Mouse (Mus musculus) ES-E14 (cell line): ENCODE data around the gene Ints5. TPM values are rescaled to one million over a fixed set of nuclear protein-coding genes. Genes with fewer than 3 reads are reported as not detected.

ENCODE experiments used
- DNase-seq: peaks from one replicate; pipeline ENCODE4 v3.0.0-alpha.2; 2013; ENCODE audit warnings: low read depth, low spot score
- H3K27ac ChIP-seq: 2 replicates; pipeline ENCODE4 v1.5.1; 2012; ENCODE audit warnings: low read depth, mild to moderate bottlenecking, low read length, moderate library complexity, mixed read lengths; ENCODE audit not compliant: poor library complexity, insufficient read depth, severe bottlenecking
- H3K36me3 ChIP-seq: 2 replicates; pipeline ENCODE4 v1.6.1; 2012; ENCODE audit warnings: mild to moderate bottlenecking, low read length, moderate library complexity, mixed read lengths; ENCODE audit not compliant: control insufficient read depth, poor library complexity, insufficient read depth, severe bottlenecking
- H3K4me1 ChIP-seq, 2 experiments: fragments of 150-350 bp in 1 of 2; sonication (generic) in 1 of 2; 2 replicates each; pipeline ENCODE4 v1.6.1; 2012; ENCODE audit warnings: low read length in 2 of 2, mild to moderate bottlenecking in 1 of 2, mixed read lengths in 1 of 2; ENCODE audit not compliant: control insufficient read depth in 2 of 2, insufficient read depth in 2 of 2, poor library complexity in 1 of 2
- H3K4me3 ChIP-seq, 2 experiments: fragments of 150-350 bp in 1 of 2; sonication (generic) in 1 of 2; 2 replicates each; pipeline ENCODE4 v1.5.1; 2012; ENCODE audit warnings: low read length in 2 of 2, low read depth in 1 of 2, mild to moderate bottlenecking in 1 of 2, mixed read lengths in 1 of 2; ENCODE audit not compliant: insufficient read depth in 1 of 2, poor library complexity in 1 of 2, severe bottlenecking in 1 of 2
- H3K9ac ChIP-seq: 2 replicates; pipeline ENCODE4 v1.6.1; 2012; ENCODE audit warnings: low read depth, mild to moderate bottlenecking, low read length, mixed read lengths; ENCODE audit not compliant: poor library complexity, insufficient read depth, severe bottlenecking
- H3K9me3 ChIP-seq: fragments of 150-350 bp; sonication (generic); 2 replicates; pipeline ENCODE4 v1.6.1; 2012; ENCODE audit warnings: low read depth, mild to moderate bottlenecking, low read length; ENCODE audit not compliant: control insufficient read depth, insufficient read depth
- CHD2 ChIP-seq: IDR thresholded peaks from 2 replicates; pipeline ENCODE4 v1.6.1; 2014; ENCODE audit warnings: mild to moderate bottlenecking, low read depth, low read length, inconsistent platforms
- HCFC1 ChIP-seq: IDR thresholded peaks from 2 replicates; pipeline ENCODE4 v1.6.1; 2012; ENCODE audit warnings: low read length, inconsistent platforms, borderline replicate concordance; ENCODE audit not compliant: insufficient read depth
- MAFK ChIP-seq: IDR thresholded peaks from 2 replicates; pipeline ENCODE4 v1.6.1; 2014; ENCODE audit warnings: mild to moderate bottlenecking, low read depth, low read length, inconsistent platforms; ENCODE audit not compliant: insufficient read depth
- ZC3H11A ChIP-seq: IDR thresholded peaks from 2 replicates; pipeline ENCODE4 v1.6.1; 2012; ENCODE audit warnings: low read depth, mild to moderate bottlenecking, inconsistent platforms, low read length, borderline replicate concordance
- ZNF384 ChIP-seq: IDR thresholded peaks from 2 replicates; pipeline ENCODE4 v1.6.1; 2012; ENCODE audit warnings: low read depth, low read length, inconsistent platforms
- in situ Hi-C, 2 experiments: fragments of 600-800 bp; cut with MboI; formaldehyde crosslinking; loops; one replicate each; pipeline ENCODE4 v1.15.1; 2025; ENCODE audit warnings: low sequenced_read_pairs in 2 of 2, inconsistent platforms in 1 of 2; ENCODE audit not compliant: unreplicated experiment in 2 of 2
- total RNA-seq: library from RNA; depleted of rRNA; stranded (reverse); fragments of 300-350 nt; gene quantifications from 2 replicates; pipeline ENCODE4 v1.2.3, GENCODE M21; 2012

The Ints5 gene
- total RNA-seq, 1 experiment = 59.3 TPM

DNA sequence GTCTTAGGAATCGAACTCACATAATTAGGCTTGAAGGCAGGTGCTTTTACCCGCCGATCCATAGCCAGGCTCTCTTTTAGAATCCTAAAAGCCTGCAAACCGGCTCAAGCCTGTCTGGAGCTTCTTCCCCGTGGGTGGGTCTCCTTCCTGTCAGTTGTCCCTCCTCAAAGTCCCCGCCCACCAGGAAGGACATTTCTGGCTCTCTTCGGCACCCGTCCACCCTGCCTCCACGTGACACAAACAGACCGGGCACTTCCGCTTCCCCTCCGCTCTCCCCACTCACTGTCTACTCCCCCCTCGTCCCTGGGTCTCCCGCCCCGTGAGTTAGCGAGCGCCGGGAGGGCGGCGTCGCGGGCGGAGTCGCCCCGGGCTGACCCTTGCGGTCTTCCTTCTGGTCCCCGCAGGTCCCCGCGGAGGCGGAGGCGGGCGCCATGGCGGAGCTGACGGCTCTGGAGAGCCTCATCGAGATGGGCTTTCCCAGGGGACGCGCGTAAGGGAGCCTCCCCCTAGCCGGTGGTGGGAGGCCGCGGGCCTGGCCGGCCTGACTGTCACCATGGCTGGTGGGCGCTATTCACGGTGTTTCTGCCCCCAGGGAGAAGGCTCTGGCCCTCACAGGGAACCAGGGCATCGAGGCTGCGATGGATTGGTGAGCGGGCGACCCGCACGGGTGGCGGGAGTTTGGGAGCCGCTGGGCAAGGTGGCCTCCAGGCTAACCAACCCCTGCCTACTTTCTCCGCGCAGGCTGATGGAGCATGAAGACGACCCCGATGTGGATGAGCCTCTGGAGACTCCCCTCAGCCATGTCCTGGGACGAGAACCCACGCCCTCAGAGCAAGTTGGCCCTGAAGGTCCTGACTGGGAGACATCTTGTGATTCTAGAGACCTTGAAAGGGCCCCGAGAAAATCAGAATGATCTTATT lies 21.3 kb upstream of the Ints5 start, which contains the start of gene Ubxn1:
TSS of gene Ubxn1 (plus strand) at position 230 of the 920 bp plus-strand sequence.
- Histone ChIP-seq H3K9me3 (no peaks in the 10 kb centered on the region), H3K4me1 (no peaks in the 10 kb centered on the region; a peak in 2 of 4 replicates), H3K9ac (peak within 1 kb of the TSS; percentile 98), H3K36me3 (peaks cover 25% of the 10 kb centered on the region), H3K27ac (peak within 1 kb of the TSS; percentile 88), H3K4me3 (peak within 1 kb of the TSS; percentile 91 to 95)
- TF ChIP-seq ZNF384 (0 out of 2 replicates have a peak, but pooled peaks have one; percentile 12), CHD2 (no peak), HCFC1 (peak; percentile 83), MAFK (no peak)
- peak; percentile 99 for DNase-seq
- in situ Hi-C loops = loop anchor here in 1 of 2 experiments (25.0 kb wide), 1 partner anchor 216 kb away; the partner anchor contains the start of gene Scgb1a1

DNA sequence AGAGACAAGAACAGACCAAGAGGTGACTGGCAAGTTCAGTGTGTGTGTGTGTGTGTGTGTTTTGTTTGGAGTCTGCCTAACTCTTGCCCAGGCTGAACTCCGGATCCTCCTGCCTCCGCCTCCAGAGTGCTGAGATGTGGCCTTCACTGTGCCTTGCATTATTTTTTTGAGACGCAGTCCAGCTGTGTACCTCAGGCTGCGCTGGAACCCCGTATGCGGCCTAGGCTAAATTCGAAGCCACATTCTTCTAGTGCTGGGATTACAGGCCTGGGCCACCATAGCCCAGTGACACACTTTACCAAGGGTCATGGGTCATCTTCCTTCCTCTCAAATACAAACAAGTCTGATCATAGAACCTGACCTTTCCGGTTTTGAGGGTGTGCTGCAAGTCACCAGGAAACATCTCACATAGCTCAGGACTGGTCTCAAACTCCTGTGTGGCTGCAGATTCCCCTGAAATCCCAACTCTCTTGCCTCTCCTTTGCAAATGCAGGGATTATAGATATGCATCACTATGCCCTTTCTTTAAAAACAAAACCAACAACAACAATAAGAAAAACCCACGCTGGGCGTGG lies 20.5 kb upstream of the Ints5 start:
- no peak for TF ChIP-seq ZNF384
- TF ChIP-seq CHD2 = no peak
- no peak for TF ChIP-seq MAFK
- TF ChIP-seq HCFC1 = no peak
- TF ChIP-seq ZC3H11A = no peak
- DNase-seq = no peak
- peak overlapping the region; percentile 91 to 95 for H3K4me3 ChIP-seq
- in situ Hi-C loops = loop anchor here in 1 of 2 experiments (25.0 kb wide), 1 partner anchor 215 kb away; the partner anchor contains the start of gene Scgb1a1
- H3K4me1 ChIP-seq = no peaks in the 10 kb centered on the region; a peak in 2 of 4 replicates
- peak overlapping the region; percentile 98 for H3K9ac ChIP-seq
- H3K36me3 ChIP-seq = peaks cover 25% of the 10 kb centered on the region
- H3K27ac ChIP-seq = peak overlapping the region; percentile 76
- no peaks in the 10 kb centered on the region for H3K9me3 ChIP-seq

DNA sequence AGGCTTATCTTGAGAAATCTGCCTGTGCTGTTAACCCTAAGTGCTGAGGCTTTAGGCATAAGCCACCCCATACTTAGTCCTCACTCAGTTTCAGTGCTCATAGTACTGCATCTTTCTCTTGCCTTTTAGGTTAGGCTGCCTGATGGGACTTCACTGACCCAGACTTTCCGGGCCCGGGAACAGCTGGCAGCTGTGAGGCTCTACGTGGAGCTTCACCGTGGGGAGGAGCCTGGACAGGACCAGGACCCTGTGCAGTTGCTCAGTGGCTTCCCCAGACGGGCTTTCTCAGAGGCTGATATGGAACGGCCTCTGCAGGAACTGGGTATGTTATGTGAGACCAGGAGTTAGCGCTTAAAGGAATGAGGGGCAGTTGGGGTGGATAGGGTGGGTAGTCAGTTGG lies 17.8 kb upstream of the Ints5 start:
- peaks cover 25% of the 10 kb centered on the region for H3K36me3 ChIP-seq
- H3K4me3 ChIP-seq = no peak overlapping the region
- no peak overlapping the region for H3K27ac ChIP-seq
- no peak overlapping the region for H3K9ac ChIP-seq
- H3K9me3 ChIP-seq = no peaks in the 10 kb centered on the region
- in situ Hi-C loops = no loop called here
- H3K4me1 ChIP-seq = no peaks in the 10 kb centered on the region; a peak in 2 of 4 replicates
- DNase-seq = no peak
- no peak for TF ChIP-seq MAFK
- TF ChIP-seq ZNF384 = no peak
- TF ChIP-seq ZC3H11A = no peak
- no peak for TF ChIP-seq CHD2
- TF ChIP-seq HCFC1 = no peak

DNA sequence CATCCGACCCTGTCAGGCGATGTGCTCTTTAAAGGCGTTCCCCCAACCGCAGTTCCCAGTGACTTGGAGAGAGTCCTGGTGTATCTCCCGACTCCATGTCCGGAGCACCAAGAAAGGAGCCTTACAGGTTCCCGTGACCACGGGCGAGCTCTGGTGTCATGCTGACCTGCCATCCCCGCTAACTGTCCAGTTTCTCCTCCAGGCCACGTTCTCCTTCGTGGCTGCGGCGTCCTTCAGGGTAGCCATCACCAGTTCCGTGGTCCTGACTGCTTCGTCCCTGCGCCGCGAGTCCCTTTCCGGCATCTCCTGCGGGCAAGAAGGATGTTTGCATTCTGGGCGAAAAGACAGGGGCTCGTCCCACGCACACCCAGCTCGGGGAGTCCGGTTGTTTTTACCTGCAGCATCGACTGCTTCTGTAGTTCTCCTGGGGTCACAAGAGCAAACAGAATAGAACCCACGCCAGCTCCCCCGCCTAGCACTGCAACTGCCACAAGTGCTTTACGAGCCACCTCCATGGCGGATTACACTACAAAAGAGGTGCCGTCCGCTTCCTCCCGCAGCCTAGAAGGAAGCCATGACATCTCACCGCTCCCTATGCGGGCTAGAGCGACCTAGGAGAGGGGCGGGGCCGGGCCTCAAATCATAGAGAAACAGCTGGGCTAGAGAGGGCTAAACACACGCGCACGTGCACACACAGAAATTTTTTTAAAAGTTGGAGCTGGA lies 12.3 kb upstream of the Ints5 start, which contains the start of gene Uqcc3:
TSS of gene Uqcc3 (minus strand) at position 613 of the 723 bp plus-strand sequence.
- Histone ChIP-seq H3K27ac (peak within 1 kb of the TSS; percentile 2), H3K4me1 (0 out of 4 replicates have a peak, but pooled peaks cover 0 to 3% of the 10 kb centered on the region in 2 experiments)
- in situ Hi-C loops = no loop called here

More for the DNA sequence above, 12.3 kb upstream of the Ints5 start, which contains the start of gene Uqcc3:
- H3K9me3 ChIP-seq = no peaks in the 10 kb centered on the region
- H3K36me3 ChIP-seq = peaks cover 2% of the 10 kb centered on the region; the same call in 1 of the 2 replicates
- 0 out of 2 replicates have a peak, but pooled peaks have one; percentile 41 for TF ChIP-seq HCFC1
- no peak for TF ChIP-seq CHD2
- no peak for TF ChIP-seq ZC3H11A
- TF ChIP-seq ZNF384 = peak; percentile 93
- no peak for TF ChIP-seq MAFK
- DNase-seq = no peak
- H3K9ac ChIP-seq = peak within 1 kb of the TSS; percentile 85
- H3K4me3 ChIP-seq = peak within 1 kb of the TSS; percentile 82 to 96
